Mouse (Mus musculus) spleen, adult 2 months (tissue): ENCODE data around the gene Stk11ip.

Experiments
- CTCF ChIP-seq: fragments of 200-500 bp; IDR thresholded peaks from 2 replicates; pipeline ENCODE4 v1.5.1; 2011; ENCODE audit warnings: mild to moderate bottlenecking, inconsistent platforms; ENCODE audit not compliant: insufficient read depth, insufficient read length, insufficient replicate concordance; ENCODE audit errors: extremely low read depth
- POLR2A ChIP-seq: fragments of 200-500 bp; IDR thresholded peaks from 2 replicates; pipeline ENCODE4 v1.6.1; 2011; ENCODE audit warnings: low read depth, low read length, inconsistent platforms

DNA sequence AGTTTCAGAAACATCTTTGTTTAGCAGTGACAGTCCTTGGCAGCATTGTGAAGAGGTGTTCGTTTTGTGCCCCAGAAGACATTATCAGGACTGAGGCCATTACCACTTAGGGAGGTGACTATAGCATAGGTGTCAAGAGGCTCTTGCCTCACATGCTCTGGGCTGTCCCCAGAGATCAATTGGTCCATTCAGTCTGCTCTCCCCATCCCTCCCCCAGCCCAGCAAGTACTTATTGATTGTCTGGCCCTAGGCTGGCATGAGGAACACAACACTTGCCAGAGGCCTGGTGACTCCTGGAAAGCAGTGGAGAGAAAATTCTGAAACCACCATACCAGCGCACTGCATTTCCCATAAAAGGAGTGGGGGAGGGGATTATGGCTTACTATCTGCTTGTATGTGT lies 16.3 kb downstream of the Stk11ip start:
- TF ChIP-seq CTCF (no peak), POLR2A (no peak)
